Mouse (Mus musculus) stomach, embryonic 14.5 days (tissue): ENCODE results near the gene Mroh2a. TPM values are rescaled to one million over a fixed set of nuclear protein-coding genes. Genes with fewer than 3 reads are reported as not detected.

Source experiments
- polyA plus RNA-seq: library from polyadenylated mRNA; unstranded; fragments of >200 nt; fragmentation: Nextera tagmentation; extraction: Ambion mirVana; gene quantifications from 2 replicates; pipeline ENCODE4 v1.2.1, GENCODE M21; 2014

Mroh2a gene
- polyA plus RNA-seq, 1 experiment from 2014 or later = 1.9 TPM

Other genes with a start within 250 kb of the Mroh2a start
- gene Usp40, start 218.4 kb upstream of the Mroh2a start, polyA plus RNA-seq = 41.9 and 43.9 TPM in 2 replicates
- gene Ugt1a10, start 171.6 kb upstream of the Mroh2a start, polyA plus RNA-seq = not detected in 2 replicates
- 0.46 and 0.67 TPM in 2 replicates for gene Ugt1a9, start 156.2 kb upstream of the Mroh2a start, polyA plus RNA-seq
- gene Ugt1a8, start 139.2 kb upstream of the Mroh2a start, polyA plus RNA-seq = not detected in 2 replicates
- 3.0 and 4.7 TPM in 2 replicates for gene Ugt1a7c, start 131.9 kb upstream of the Mroh2a start, polyA plus RNA-seq
- 2.0 and 3.0 TPM in 2 replicates for gene Ugt1a6b, start 123.7 kb upstream of the Mroh2a start, polyA plus RNA-seq
- gene Ugt1a6a, start 92.2 kb upstream of the Mroh2a start, polyA plus RNA-seq = 23.8 and 25.4 TPM in 2 replicates
- gene Ugt1a5, start 61.0 kb upstream of the Mroh2a start, polyA plus RNA-seq = 0.28 TPM in 1 of 2 replicates, not detected in the other
- 0.28 and 0.69 TPM in 2 replicates for gene Ugt1a2, start 26.4 kb upstream of the Mroh2a start, polyA plus RNA-seq
- 8.7 and 9.4 TPM in 2 replicates for gene Dnajb3, start 21.2 kb upstream of the Mroh2a start, polyA plus RNA-seq
- 0.33 and 1.3 TPM in 2 replicates for gene Ugt1a1, start 15.0 kb upstream of the Mroh2a start, polyA plus RNA-seq
- 202 and 211 TPM in 2 replicates for gene Hjurp, start 50.6 kb downstream of the Mroh2a start, polyA plus RNA-seq
- gene Trpm8, start 50.7 kb downstream of the Mroh2a start, polyA plus RNA-seq = not detected in 2 replicates
- 0.38 TPM in 1 of 2 replicates, not detected in the other for gene Spp2, start 180.0 kb downstream of the Mroh2a start, polyA plus RNA-seq